In genomic region chr6:148958712-148959111, GRCm38 (mm10) we compare ENCODE assay signal across 22 mouse cellular contexts. TPM values are rescaled to one million over a fixed set of nuclear protein-coding genes. Genes with fewer than 3 reads are reported as not detected.
DNase-seq lines count a peak whose midpoint lies in the region; ATAC-seq and TF ChIP-seq lines count a peak whose summit lies in the region.
"Had no signal": no experiment of that assay in that cellular context is flagged by ENCODE, and none has a peak within 500 bp of the region (broad histone marks: within the 10 kb centered on the region; RNA-seq: fewer than 3 reads in every experiment).

No protein-coding gene starts in this region.

- H3K27me3 ChIP-seq in kidney, postnatal 0 days (ENCODE audit: insufficient read depth, low read length), result no peaks in the 10 kb centered on the region
- H3K27me3 ChIP-seq in E14TG2a.4 (ENCODE audit: insufficient read depth, low read length), result no peaks in the 10 kb centered on the region
- no peaks in the 10 kb centered on the region for H3K27me3 ChIP-seq in hindbrain, embryonic 13.5 days
- H3K27me3 ChIP-seq: embryonic facial prominence, embryonic 15.5 days; forebrain, embryonic 12.5 days; hindbrain, embryonic 15.5 days; liver, embryonic 15.5 days; neural tube, embryonic 12.5 days; stomach, embryonic 15.5 days had no signal

- H3K4me2 ChIP-seq in kidney, postnatal 0 days (ENCODE audit: low read length), result no peak overlapping the region
- H3K4me2 ChIP-seq in hindbrain, embryonic 13.5 days, result no peak overlapping the region
- H3K4me2 ChIP-seq: embryonic facial prominence, embryonic 15.5 days; forebrain, embryonic 12.5 days; hindbrain, embryonic 15.5 days; liver, embryonic 15.5 days; neural tube, embryonic 12.5 days; stomach, embryonic 15.5 days had no signal

- WGBS in kidney, postnatal 0 days, result 90% methylated on average over 1 of the region's 1 CpGs
- 91% methylated on average over 1 of the region's 1 CpGs for WGBS in hindbrain, embryonic 13.5 days

- H3K9ac ChIP-seq in kidney, postnatal 0 days (ENCODE audit: low read depth, low read length), result no peak overlapping the region
- no peak overlapping the region for H3K9ac ChIP-seq in hindbrain, embryonic 13.5 days
- H3K9ac ChIP-seq: embryonic facial prominence, embryonic 15.5 days; forebrain, embryonic 12.5 days; hindbrain, embryonic 15.5 days; liver, embryonic 15.5 days; neural tube, embryonic 12.5 days; stomach, embryonic 15.5 days had no signal

- DNase-seq in kidney, postnatal 0 days (ENCODE audit: low spot score), result no peak
- DNase-seq in kidney, postnatal 10 days, result no peak
- peak; percentile 53 for DNase-seq in 416B (ENCODE audit: low read depth)
- no peak for DNase-seq in retina, embryonic 14.5 days (ENCODE audit: low spot score)
- DNase-seq: adrenal gland, postnatal 14 days; cerebellum, adult 8-10 months; heart, adult 18-20 months; kidney, adult 2 months; kidney, postnatal 4 days; layer of hippocampus, postnatal 36 days; thymus, postnatal 25 days had no signal

- ATAC-seq in kidney, postnatal 0 days (replicated peaks; ENCODE audit: low FRiP score, low read depth), result no peak
- ATAC-seq in common myeloid progenitor, adult 5-6 weeks (replicated peaks; ENCODE audit: low read depth, poor library complexity, severe bottlenecking), result peak; percentile 58
- no peak for ATAC-seq in hindbrain, embryonic 13.5 days (ENCODE audit: low FRiP score)

- TF ChIP-seq CTCF in kidney, postnatal 0 days (IDR thresholded peaks at IDR 0.05; ENCODE audit: low read depth), result peak; percentile 25; the same call in 1 of the 2 replicates
- peak; percentile 23 for TF ChIP-seq CTCF in E14TG2a.4 (conservative IDR thresholded peaks at IDR 0.05; ENCODE audit: low read length)

- no peak overlapping the region for H3K4me3 ChIP-seq in kidney, postnatal 0 days (replicated peaks; ENCODE audit: low read depth, low read length)
- no peak overlapping the region for H3K4me3 ChIP-seq in E14TG2a.4 (replicated peaks; ENCODE audit: low read length)
- no peak overlapping the region for H3K4me3 ChIP-seq in hindbrain, embryonic 13.5 days
- H3K4me3 ChIP-seq: embryonic facial prominence, embryonic 15.5 days; forebrain, embryonic 12.5 days; hindbrain, embryonic 15.5 days; limb, embryonic 10.5 days; liver, embryonic 15.5 days; megakaryocyte, embryonic 14.5 days; neural tube, embryonic 12.5 days; stomach, embryonic 15.5 days had no signal

- no peaks in the 10 kb centered on the region for H3K4me1 ChIP-seq in kidney, postnatal 0 days (replicated peaks; ENCODE audit: insufficient read depth, low read length)
- peaks cover 68% of the 10 kb centered on the region for H3K4me1 ChIP-seq in E14TG2a.4 (replicated peaks; ENCODE audit: low read depth, low read length)
- H3K4me1 ChIP-seq in hindbrain, embryonic 13.5 days (replicated peaks), result no peaks in the 10 kb centered on the region
- H3K4me1 ChIP-seq: embryonic facial prominence, embryonic 15.5 days; forebrain, embryonic 12.5 days; hindbrain, embryonic 15.5 days; neural tube, embryonic 12.5 days; stomach, embryonic 15.5 days had no signal

- no peaks in the 10 kb centered on the region for H3K36me3 ChIP-seq in kidney, postnatal 0 days (ENCODE audit: insufficient read depth, low read length)
- no peaks in the 10 kb centered on the region for H3K36me3 ChIP-seq in E14TG2a.4 (ENCODE audit: insufficient read depth, low read length)
- H3K36me3 ChIP-seq in hindbrain, embryonic 13.5 days, result no peaks in the 10 kb centered on the region
- H3K36me3 ChIP-seq: embryonic facial prominence, embryonic 15.5 days; forebrain, embryonic 12.5 days; hindbrain, embryonic 15.5 days; limb, embryonic 10.5 days; liver, embryonic 15.5 days; neural tube, embryonic 12.5 days; stomach, embryonic 15.5 days had no signal

- no peak overlapping the region for H3K27ac ChIP-seq in kidney, postnatal 0 days
- no peak overlapping the region for H3K27ac ChIP-seq in hindbrain, embryonic 13.5 days
- H3K27ac ChIP-seq: embryonic facial prominence, embryonic 15.5 days; forebrain, embryonic 12.5 days; hindbrain, embryonic 15.5 days; liver, embryonic 15.5 days; neural tube, embryonic 12.5 days; stomach, embryonic 15.5 days had no signal

- no peaks in the 10 kb centered on the region for H3K9me3 ChIP-seq in kidney, postnatal 0 days (replicated peaks; ENCODE audit: low read length)
- no peaks in the 10 kb centered on the region for H3K9me3 ChIP-seq in E14TG2a.4 (ENCODE audit: low read length)
- no peaks in the 10 kb centered on the region for H3K9me3 ChIP-seq in hindbrain, embryonic 13.5 days
- H3K9me3 ChIP-seq: embryonic facial prominence, embryonic 15.5 days; forebrain, embryonic 12.5 days; hindbrain, embryonic 15.5 days; limb, embryonic 10.5 days; liver, embryonic 15.5 days; megakaryocyte, embryonic 14.5 days; neural tube, embryonic 12.5 days; stomach, embryonic 15.5 days had no signal

RNA-seq across cellular contexts. Expression of gene Sinhcaf, which starts 12.4 kb away (rescaled TPM):
- polyA plus RNA-seq in kidney, postnatal 0 days (2015; fragmentation: Nextera tagmentation; extraction: Ambion mirVana), result 103 and 107 TPM in 2 replicates
- total RNA-seq in common myeloid progenitor, adult 5-6 weeks (2017), result 115 and 126 TPM in 2 replicates
- 103 and 104 TPM in 2 replicates for polyA plus RNA-seq in hindbrain, embryonic 13.5 days (2015; fragmentation: Nextera tagmentation; extraction: Ambion mirVana)
